Mouse (Mus musculus) embryo, embryonic 10 days (tissue): Measurements from ENCODE around the gene Trim26.
"Not testable (repeated sequence)": the region's sequence is repeated elsewhere in the genome, so short reads cannot be mapped to it uniquely, and the experiment has no call there.

Experiments used
- DNase-seq: peaks from one replicate; pipeline ENCODE4 v3.0.0-alpha.2; 2015; ENCODE audit warnings: low spot score

The Trim26 gene

DNA sequence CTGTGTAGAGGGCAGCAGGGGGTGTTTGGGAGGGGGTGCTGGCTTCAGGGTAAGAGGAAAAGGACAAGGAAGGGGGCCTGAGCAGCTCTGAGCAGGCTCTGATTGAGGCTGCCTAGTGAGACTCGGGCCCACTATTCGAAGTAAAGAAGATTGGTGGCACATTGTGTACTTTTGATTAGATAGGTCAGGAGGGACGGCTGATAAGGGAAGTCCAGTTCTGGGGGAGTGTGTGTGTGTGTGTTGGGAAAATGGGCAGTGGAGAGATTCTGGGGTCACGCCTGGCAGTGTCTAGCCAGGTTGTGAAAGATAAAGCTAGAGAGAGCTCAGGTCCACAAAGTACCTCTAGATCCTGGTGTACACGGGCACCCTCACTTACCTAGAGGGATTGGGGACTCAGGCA is 14.7 kb downstream of the Trim26 start:
- no peak for DNase-seq

DNA sequence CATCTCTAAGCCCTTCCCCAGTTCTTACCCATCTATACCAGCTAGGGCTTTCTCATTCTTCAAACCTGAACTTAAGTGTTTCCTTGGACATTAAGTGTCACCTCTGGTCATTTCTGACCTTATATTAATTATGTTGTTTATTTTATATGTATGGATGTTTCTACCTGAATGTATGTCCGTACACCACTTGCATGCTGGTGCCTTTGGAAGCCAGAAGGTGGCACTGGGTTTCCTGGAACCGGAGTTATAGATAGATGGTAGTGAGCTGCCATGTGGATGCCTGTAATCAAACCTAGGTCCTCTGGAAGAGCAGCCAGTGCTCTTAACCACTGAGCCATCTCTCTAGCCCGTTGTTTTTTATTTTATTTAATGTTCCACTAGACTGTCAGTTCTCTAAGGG is 18.6 kb downstream of the Trim26 start:
- DNase-seq: no peak

DNA sequence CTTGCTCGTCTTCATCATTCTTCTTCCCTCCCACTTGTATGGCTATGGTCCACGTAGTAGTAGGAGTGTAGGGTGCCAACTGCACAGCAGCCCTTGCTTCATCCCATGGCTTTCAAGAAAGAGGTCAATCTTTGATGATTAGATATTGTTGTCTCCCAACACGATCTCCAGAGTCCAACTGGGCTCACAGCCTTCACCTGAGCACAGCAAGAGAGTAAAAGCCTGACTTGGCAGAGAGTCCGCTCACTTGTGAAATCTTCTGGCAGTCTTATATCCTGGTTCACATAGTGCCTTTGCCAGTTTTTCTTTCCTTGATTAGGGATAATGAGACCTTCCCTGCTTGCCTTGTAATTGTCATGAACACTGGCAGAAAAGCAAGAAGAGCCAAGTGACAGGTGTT is 19.3 kb downstream of the Trim26 start:
- DNase-seq: no peak

DNA sequence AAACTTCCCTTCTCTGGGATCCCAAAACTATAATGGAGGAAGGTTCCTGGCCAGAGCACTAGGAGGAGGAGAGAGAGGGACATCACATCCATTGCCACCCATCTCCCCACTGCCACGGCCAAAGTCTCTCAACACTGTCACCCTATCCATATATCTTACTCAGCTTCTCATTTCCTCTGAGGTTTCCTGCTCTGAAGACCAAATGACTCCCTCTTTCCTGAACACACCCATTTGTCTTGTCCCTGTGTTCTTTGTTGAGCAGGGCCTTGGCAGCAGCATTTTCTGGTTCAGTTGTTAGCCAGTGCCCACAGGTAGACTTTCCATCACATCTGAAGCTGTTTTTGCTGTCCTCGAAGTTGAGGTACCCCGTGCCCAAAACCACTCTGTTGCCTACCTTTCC is 21.2 kb downstream of the Trim26 start:
- DNase-seq: no peak

DNA sequence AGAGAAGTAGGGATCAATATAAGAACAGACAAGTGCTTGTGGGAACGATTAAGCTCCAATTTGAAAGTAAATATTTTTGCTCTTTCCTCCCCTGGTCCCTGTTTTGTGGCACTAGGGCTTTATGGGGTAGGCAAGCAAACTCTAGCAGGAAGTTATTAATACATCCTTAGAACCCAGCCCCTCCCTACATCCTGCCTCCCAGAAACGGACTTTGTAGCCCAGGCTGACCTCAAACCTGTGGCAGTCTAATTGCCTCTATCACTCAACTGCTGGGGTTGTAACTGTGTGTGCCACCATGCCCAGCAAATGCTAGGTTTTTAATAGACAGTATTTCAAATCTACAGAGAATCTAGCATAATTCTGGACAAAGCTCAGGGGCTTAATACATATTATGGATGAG is 24.7 kb downstream of the Trim26 start:
- no peak for DNase-seq

DNA sequence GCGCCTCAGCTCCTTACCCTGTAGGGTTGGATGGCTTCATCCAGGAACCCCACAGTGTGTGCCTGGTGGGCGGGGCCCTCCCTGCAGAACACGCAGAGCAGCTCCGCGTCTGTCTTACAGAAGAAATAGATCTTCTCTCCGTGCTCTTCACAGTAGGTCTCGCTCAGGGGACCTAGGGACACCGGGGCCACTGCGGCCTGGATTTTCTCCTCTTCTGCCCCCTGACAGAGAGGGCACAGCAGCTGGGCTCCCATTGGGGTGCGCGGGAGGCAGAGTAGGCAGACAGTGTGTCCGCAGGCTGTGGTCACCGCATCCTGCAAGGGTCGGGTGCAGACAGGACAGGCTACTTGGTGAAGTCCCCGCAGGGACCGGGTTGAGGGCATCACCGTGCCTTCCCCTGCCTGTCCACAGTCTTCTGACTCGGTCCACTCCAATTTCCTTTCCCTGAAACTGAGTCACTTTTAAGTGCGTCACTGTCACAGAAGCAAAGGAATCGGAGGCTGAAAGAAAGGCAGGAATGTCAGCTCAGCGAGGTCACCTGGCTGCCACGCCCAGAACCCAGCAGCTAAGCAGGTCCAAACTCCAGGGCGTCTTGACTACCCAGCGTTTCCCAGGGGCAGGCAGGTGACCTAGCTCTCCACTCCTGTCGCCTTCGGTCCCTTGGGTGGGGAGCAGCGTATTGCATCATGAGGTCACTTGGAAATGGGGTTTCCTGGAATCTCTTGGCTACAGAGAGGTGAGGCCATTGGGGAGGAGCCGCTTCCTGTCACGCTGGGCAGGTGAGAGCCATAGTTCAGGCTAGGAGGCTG is 30.0 kb downstream of the Trim26 start, which contains the start of gene Trim15:
Trim15 (minus strand) TSS at position 492 of the 809 bp plus-strand sequence.
- peak; percentile 8 for DNase-seq

DNA sequence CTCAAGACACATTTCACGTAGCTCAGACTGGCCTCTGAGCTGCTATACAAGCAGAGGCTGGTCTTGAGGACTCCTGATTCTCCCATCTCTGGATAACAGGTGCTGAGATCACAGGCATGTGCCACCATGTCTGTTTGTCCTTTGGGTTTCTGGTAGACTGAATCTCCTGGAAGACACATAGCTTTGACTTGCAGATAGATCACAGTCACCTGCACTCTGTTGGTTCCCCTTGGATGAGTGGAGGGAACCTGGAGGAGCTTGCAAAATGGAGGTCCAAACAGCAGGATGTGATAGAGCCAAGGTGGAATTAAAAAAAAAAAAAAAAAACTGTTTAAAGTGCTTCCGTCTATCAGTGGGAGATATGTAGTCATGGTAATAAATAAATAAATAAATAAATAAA is 31.9 kb downstream of the Trim26 start:
- no peak for DNase-seq

DNA sequence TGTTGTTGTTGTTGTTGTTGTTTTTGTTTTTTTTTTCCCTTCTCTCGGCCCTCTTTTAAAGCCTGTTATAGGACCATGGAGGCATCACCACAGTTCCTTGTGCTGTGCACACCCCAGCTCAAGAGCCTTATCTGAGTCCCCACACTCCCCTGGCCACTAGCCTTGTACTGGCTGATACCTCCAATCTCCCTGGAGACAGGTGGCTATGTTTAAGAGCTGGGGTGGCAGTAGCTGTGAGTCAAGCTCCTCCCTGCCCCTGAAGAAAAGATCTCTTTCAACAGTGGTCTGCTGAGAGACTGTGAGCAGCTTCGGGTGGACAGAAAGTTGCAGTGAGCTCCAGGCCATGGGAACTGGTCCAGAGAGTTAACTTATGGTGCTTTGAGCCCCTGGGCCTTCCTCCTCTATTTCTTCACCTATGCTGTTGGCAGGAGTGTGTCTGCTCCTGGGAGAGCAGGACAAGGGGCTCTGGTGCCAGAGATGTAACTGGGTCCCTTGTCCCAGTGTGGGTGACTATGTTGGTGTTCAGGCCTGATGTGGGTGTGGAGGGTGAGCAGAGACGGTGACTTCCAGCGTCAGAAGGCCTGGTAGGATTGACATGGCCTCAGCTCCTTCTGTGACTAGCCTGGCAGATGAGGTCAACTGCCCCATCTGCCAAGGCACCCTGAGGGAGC is 32.5 kb downstream of the Trim26 start, which contains the start of gene Trim10:
Trim10 (plus strand) TSS at position 291 of the 671 bp plus-strand sequence.
- DNase-seq: peak; percentile 28

DNA sequence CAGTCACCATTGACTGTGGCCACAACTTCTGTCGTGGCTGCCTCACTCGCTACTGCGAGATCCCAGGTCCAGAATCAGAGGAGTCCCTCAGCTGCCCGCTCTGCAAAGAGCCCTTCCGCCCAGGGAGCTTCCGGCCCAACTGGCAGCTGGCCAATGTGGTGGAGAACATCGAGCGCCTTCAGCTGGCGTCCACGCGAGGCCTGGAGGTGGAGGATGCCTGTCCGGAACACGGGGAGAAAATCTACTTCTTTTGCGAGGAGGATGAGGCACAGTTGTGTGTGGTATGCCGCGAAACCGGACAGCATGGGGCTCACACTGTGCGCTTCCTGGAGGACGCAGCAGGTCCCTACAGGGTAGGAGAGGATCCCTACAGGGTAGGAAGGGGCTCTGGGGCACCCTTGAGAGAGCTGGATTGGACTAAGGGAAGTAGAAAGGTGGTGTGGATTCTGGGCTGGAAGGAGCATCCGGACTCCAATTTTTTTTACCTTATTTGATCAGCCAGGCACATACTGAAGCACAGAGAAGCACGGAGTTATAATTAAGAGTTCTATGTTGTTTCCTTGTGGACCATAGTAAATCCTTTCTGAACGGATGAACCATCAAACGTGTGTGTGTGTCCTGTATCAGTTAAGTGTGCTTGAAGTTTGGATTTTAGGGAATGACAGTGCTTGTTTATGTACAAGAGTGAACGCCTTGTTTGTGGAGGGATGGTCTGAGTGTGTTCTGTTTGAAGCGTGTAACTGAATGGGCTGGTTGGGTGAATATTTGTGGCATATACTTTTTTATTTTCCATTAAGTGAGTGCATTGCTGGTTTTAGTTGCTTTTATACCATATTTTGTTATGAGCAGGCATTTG is 33.2 kb downstream of the Trim26 start:
- no peak for DNase-seq

DNA sequence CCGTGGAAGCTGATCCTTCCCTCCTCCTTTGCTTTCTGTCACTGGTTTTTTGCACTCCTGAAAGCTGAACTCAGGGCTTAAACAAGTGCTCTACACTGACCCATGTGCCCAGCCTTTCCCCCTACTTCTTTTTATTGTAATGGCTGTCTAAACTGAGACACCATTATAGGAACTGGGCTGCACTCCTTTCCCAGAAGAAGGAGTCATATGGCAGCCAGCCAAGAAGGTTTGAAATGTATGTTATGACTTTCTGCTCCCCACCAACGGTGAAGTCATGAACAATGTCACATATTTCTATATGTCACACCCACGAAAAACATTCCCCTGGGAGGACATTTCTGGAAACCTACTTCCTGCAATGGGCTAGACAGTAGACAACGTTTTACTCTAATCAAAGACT is 37.7 kb downstream of the Trim26 start:
- DNase-seq: no peak

DNA sequence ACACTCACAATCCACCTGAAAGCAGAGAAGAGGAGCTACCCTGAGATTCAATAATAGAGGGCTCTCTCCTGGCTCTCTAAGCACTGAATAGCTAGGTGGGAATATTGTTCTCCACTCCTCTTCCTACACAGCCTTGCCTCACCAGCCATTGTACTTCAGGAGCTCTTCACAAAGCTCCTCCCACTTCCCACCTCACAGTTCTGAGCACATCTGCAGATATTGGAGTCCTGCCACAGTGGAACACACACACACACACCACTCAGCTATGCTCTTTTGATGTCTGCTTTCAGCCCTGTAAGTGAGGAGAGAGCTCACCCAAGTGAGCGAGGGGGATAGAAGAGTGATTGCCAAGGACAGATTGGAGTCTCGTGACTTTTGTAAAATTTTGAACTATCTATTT is 46.4 kb downstream of the Trim26 start:
- DNase-seq: no peak

DNA sequence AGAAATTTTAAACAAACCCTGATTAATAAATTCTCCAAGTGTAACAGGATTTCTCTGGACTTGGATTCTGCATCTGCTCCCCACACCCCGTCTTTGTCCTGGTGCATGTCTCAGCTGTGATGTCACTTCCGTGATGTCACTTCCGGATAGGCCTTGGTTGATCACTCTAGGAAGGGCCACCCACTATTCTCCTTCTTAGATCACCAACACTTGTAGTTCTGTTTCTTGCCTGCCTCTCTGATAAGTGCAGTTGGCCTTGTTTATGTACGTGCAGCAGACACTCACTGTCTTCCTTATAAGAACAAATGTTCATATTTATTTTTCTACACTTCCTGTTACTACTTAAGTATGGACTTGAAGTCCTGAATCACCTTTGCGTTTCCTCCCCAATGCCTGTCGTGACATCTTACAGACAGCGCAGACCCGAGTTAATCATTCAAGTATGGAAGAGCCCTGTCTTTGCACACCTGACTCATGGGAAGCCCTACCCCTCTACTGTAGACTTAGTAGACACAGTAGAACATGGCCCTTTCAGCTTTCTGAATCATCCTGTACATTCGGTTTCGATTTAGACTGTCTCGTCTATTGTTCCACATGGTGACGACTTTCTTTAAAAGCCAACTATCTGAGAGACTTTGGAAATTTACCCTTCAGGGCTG is 48.3 kb downstream of the Trim26 start:
- no peak for DNase-seq

DNA sequence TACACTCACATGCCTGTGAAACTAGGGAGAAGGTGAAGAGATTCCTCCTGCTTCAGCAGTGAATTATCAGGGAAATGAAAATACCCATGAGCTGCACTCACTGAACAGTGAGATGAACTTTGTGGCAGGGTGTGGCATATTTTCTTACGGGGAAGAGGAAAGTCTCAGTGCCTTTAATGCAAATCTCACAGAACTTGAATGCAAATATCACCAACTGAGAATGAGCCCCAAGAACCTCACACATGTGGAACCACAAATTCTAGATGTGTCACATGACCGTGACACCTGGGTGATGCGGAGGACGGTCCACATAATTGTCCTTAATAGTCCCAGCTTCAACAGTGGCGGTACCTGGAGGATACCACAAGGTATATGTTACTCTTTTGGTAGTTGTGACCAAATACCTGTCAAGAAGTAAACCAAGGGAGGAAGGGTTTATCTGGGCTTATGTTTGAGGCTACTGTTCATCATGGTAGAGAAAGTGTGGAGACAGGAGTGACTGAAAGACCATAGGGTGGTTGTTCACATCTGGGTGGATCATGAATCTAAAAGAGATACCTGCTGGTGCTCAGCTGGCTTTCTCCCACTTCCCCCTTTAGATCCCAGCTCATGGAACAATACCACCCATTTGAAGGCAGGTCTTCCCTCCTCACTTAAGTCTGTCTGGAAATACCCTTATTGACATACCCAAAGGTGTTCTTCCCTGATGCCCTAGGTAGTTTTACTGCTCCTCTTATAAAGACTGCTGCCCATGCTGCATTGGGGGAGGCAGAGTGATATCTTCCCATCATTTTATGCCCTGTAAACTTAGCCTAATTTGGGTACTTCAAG is 53.4 kb downstream of the Trim26 start, which contains the start of gene Trim40:
Trim40 (minus strand) TSS at position 51 of the 831 bp plus-strand sequence.
- no peak for DNase-seq

DNA sequence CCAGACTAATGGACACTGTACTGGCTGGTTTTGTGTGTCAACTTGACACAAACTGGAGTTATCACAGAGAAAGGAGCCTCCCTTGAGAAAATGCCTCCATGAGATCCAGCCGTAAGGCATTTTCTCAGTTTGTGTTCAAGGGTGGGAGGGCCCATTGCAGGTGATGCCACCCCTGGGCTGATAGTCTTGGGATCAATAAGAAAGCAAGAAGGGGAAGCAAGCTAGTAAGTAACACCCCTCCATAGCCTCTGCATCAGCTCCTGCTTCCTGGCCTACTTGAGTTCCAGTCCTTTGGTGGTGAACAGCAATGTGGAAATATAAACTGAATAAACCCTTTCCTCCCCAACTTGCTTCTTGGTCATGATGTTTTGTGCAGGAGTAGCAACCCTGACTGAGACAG is 54.6 kb downstream of the Trim26 start:
- not testable (repeated sequence) for DNase-seq

DNA sequence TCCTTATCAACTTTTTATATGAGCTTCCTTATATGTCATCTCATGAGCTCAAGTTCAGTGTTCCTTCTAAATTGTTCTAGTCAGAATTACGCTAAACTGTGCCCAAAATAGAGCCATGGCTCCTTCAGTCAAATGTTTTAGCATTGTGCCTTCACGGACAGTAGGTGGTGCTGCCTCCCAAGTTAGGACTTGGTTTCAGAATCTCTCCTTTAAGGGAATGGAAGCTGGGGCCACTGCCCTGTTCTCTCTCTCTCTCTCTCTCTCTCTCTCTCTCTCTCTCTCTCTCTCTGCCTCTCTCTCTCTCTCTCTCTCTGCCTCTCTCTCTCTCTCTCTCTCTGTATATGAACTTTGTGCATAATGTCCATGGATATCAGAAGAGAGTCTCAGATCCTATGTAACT is 55.4 kb downstream of the Trim26 start:
- DNase-seq: peak; percentile 75

DNA sequence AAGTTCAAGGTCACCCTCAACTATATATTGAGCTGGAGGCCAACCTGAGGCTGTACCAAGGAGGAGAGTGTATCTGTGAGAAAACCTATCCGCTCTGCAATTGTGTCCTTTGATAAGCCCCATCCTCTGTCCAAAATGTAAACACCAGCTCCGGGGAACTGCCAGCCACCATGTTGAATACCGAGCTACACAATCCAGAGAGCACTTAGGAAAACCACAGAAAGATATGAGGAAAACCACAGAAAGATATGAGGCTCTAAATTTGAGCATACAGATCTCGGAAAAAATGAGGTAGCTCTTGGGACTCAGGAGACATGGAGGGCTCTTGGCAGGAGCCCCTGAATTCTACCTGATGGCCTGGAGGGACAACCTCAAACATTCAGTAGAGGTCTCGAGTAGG is 56.5 kb downstream of the Trim26 start:
- DNase-seq: no peak

DNA sequence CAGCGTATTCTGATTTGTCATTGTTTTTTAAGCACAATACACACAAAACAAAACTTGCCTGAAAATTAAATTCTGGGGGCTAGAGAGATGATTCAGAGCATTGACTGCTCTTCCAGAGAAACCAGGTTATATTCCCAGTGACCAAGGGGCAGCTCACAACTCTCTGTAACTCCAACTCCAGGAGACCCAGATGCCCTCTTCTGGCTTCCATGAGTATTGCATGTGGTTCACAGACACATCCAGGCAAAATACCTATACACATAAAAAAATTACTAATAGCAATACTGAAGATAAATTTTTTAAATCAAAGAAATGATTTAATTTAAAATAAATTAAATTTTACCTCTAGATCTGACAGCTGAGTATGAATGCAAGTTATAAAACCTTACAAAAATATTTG is 59.6 kb downstream of the Trim26 start:
- peak; percentile 55 for DNase-seq

DNA sequence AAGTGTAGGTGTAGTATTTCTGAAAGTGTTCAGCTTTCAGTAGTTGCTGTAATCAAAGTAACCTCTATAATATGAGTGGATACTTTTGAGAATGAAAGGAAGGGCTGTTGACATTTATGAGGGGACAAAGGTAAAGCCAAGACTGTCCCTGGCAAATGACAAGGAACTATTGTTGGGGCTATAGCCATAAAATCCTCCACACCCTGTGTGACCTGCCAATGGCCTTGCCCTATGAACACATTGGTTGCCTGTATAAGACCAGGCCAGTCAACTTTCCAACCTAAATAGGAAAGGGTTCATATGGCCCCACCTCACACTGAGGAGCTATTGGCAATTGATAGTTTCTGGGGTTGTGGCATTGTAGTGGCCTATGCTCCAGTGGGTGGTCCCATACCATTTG is 60.1 kb downstream of the Trim26 start:
- no peak for DNase-seq

DNA sequence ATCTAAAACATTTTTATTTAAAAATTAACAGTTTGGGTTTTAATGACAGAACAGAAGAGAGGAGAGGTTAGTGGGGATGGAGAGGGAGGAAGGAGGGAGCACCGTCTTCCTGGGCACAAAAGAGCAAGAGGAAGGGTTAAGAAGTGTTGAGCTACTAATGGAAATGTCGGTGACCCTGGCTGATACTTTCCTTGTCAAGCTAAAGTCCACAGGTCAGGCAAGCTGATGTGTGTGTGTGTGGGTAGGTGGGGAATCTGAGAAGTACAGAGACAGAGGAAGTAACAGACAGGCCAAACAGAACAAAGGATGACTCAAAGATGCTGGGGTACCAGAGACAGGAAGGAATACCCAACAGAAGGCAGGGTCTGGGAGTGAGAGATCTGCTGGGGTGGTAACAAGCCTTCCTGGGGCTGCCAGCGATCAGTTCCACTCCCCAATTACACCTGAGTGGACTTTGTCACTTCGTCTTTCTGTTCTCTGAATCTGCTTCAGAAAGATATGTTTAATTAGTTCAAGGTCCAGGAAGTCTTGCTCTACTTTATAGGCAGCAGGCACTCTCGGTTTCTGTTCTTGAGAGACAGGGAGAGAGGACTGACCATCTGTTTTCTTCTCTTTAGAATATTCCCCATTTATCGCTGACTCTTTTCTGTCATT is 60.7 kb downstream of the Trim26 start, which contains the start of gene Trim31:
Trim31 (plus strand) TSS at position 567 of the 654 bp plus-strand sequence.
- DNase-seq: no peak

DNA sequence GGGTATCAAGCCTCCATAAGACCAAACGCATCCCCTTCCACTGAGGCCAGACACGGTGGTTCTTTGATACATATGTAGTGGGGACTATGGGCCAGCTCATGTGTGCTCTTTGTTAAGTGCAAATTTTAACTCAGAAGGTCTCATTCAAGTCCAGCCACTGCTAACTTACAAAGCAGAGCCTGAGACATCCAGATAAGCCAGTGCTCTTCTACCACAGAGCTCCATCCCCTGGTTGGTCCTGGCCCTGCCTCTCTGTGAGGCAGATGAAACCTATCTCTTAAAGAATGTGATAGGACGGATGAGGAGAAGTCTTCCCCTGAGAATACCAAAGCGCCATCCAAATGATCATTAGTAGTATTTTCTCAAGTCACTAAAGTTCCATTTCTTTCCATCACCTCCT is 62.4 kb downstream of the Trim26 start:
- no peak for DNase-seq
